ENCODE assay signal across 8 mouse cellular contexts in genomic region chr12:85176846-85177523, GRCm38 (mm10). TPM values are rescaled to one million over a fixed set of nuclear protein-coding genes. Genes with fewer than 3 reads are reported as not detected.
A peak's percentile ranks its signal among the peaks of the same experiment; 100 is the strongest.
DNase-seq lines count a peak whose midpoint lies in the region; ATAC-seq and TF ChIP-seq lines count a peak whose summit lies in the region.

No protein-coding gene starts in this region.

- peak; percentile 89 for ATAC-seq in common myeloid progenitor, adult 5-6 weeks (replicated peaks; ENCODE audit: low read depth, poor library complexity, severe bottlenecking)
- ATAC-seq in heart, embryonic 12.5 days (ENCODE audit: insufficient number of reproducible peaks, low FRiP score) = no peak

- intact Hi-C loops in gastrocnemius, adult 2 months (cut with DNase I) = no loop called here
- intact Hi-C loops in left cerebral cortex, postnatal 25 days (cut with DNase I) = no loop called here

- H3K9ac ChIP-seq in heart, embryonic 12.5 days = peak overlapping the region; percentile 33

- peak overlapping the region; percentile 61 for H3K27ac ChIP-seq in gastrocnemius, adult 2 months
- H3K27ac ChIP-seq in heart, embryonic 12.5 days (ENCODE audit: poor library complexity, severe bottlenecking) = no peak overlapping the region

- peaks cover 34% of the 10 kb centered on the region for H3K27me3 ChIP-seq in heart, embryonic 12.5 days (replicated peaks)
- H3K27me3 ChIP-seq in megakaryocyte, embryonic 14.5 days (replicated peaks) = peaks cover 97% of the 10 kb centered on the region

- DNase-seq in gastrocnemius, adult 2 months = peak; percentile 71
- DNase-seq in gastrocnemius, adult 18-20 months (ENCODE audit: low spot score) = no peak
- DNase-seq in kidney, postnatal 14 days = peak; percentile 57
- peak; percentile 44 to 77 for DNase-seq in spleen, postnatal 4 days (ENCODE audit: low spot score in 2 of 2)
- no peak for DNase-seq in left cerebral cortex, postnatal 25 days (ENCODE audit: low spot score in 2 of 2)

- H3K4me2 ChIP-seq in heart, embryonic 12.5 days = peak overlapping the region; percentile 69

- WGBS in heart, embryonic 12.5 days = 2% methylated on average over 32 of the region's 32 CpGs

- no peak for TF ChIP-seq CTCF in gastrocnemius, adult 2 months (IDR thresholded peaks at IDR 0.05)

- peak overlapping the region; percentile 68 for H3K4me3 ChIP-seq in gastrocnemius, adult 2 months
- peak overlapping the region; percentile 38 for H3K4me3 ChIP-seq in heart, embryonic 12.5 days
- H3K4me3 ChIP-seq in megakaryocyte, embryonic 14.5 days (replicated peaks) = peak overlapping the region; percentile 89

- H3K4me1 ChIP-seq in heart, embryonic 12.5 days (replicated peaks) = peaks cover 61% of the 10 kb centered on the region
- peaks cover 27% of the 10 kb centered on the region for H3K4me1 ChIP-seq in megakaryocyte, embryonic 14.5 days

- H3K9me3 ChIP-seq in heart, embryonic 12.5 days (replicated peaks) = no peaks in the 10 kb centered on the region
- H3K9me3 ChIP-seq in megakaryocyte, embryonic 14.5 days = no peaks in the 10 kb centered on the region

- no peaks in the 10 kb centered on the region for H3K36me3 ChIP-seq in heart, embryonic 12.5 days
- H3K36me3 ChIP-seq in megakaryocyte, embryonic 14.5 days (replicated peaks; ENCODE audit: low read length) = no peaks in the 10 kb centered on the region

RNA-seq across cellular contexts. Expression of gene Pgf, which starts 0.6 kb away (rescaled TPM):
- total RNA-seq in gastrocnemius, adult 2 months (2021) = 1 to 10 TPM; 1.5 to 1.8 TPM
- total RNA-seq in gastrocnemius, adult 18-20 months (2021) = 1 to 10 TPM; 1.7 to 1.8 TPM
- not detected in 2 replicates for total RNA-seq in common myeloid progenitor, adult 5-6 weeks (2017)
- polyA plus RNA-seq in heart, embryonic 12.5 days (2016; fragmentation: Nextera tagmentation; extraction: Ambion mirVana) = 8.3 TPM in 2 replicates
- 0.10 TPM in 1 of 2 replicates, not detected in the other for polyA plus RNA-seq in megakaryocyte, embryonic 14.5 days (2012; ENCODE audit: insufficient read depth, low replicate concordance)
- total RNA-seq in left cerebral cortex, postnatal 25 days (2021) = 1 to 10 TPM; 1.7 to 2.8 TPM

RNA-seq across cellular contexts. Expression of gene Rps6kl1, which starts 25.9 kb away (rescaled TPM):
- 1 to 10 TPM in 1 of 2 experiments, under 1 TPM in 1; 0.94 to 1.1 TPM for total RNA-seq in gastrocnemius, adult 2 months (2021)
- total RNA-seq in gastrocnemius, adult 18-20 months (2021) = under 1 TPM; 0.39 to 1.00 TPM
- 0.15 TPM in 1 of 2 replicates, not detected in the other for total RNA-seq in common myeloid progenitor, adult 5-6 weeks (2017)
- polyA plus RNA-seq in heart, embryonic 12.5 days (2016; fragmentation: Nextera tagmentation; extraction: Ambion mirVana) = 1.2 and 1.6 TPM in 2 replicates
- polyA plus RNA-seq in megakaryocyte, embryonic 14.5 days (2012; ENCODE audit: insufficient read depth, low replicate concordance) = 0.68 TPM in 1 of 2 replicates, not detected in the other
- total RNA-seq in left cerebral cortex, postnatal 25 days (2021) = 10 to 100 TPM; 31.8 to 35.5 TPM

RNA-seq across cellular contexts. Expression of gene Eif2b2, which starts 42.3 kb away (rescaled TPM):
- 10 to 100 TPM; 56.1 to 63.1 TPM for total RNA-seq in gastrocnemius, adult 2 months (2021)
- 10 to 100 TPM; 56.9 to 72.5 TPM for total RNA-seq in gastrocnemius, adult 18-20 months (2021)
- 82.3 and 89.5 TPM in 2 replicates for total RNA-seq in common myeloid progenitor, adult 5-6 weeks (2017)
- 49.0 and 51.3 TPM in 2 replicates for polyA plus RNA-seq in heart, embryonic 12.5 days (2016; fragmentation: Nextera tagmentation; extraction: Ambion mirVana)
- 17.9 and 151 TPM in 2 replicates for polyA plus RNA-seq in megakaryocyte, embryonic 14.5 days (2012; ENCODE audit: insufficient read depth, low replicate concordance)
- 10 to 100 TPM; 59.8 to 76.8 TPM for total RNA-seq in left cerebral cortex, postnatal 25 days (2021)

Comparison
In these comparisons a context has a peak if more than half of its experiments do, and no peak if none do; other contexts are left out.
1. DNase-seq: peak in gastrocnemius, adult 2 months (single experiment), kidney, postnatal 14 days (single experiment) and spleen, postnatal 4 days (2 of 2); none in gastrocnemius, adult 18-20 months (single experiment) and left cerebral cortex, postnatal 25 days (0 of 2).
2. H3K4me3 ChIP-seq: peak in every context shown above with its lines; median percentile 89 in megakaryocyte, embryonic 14.5 days; 68 in gastrocnemius, adult 2 months; 38 in heart, embryonic 12.5 days.
3. RNA of gene Rps6kl1, which starts 25.9 kb away (total RNA-seq): 31.8 to 35.5 TPM in left cerebral cortex, postnatal 25 days; 0.94 to 1.1 TPM in gastrocnemius, adult 2 months, 0.39 to 1.00 TPM in gastrocnemius, adult 18-20 months and 0.15 TPM in common myeloid progenitor, adult 5-6 weeks; every median in the first group is over 10 times any median in the second.